Mouse (Mus musculus): ENCODE data around the gene Ulk3.

Gene Ulk3

GRCm38 (mm10) chr9:57613975-57614374 is 24.7 kb downstream of the Ulk3 start:
- in situ Hi-C loops (cut with MboI, MseI) = no loop called here

- in situ Hi-C loops (cut with MboI, MseI) = loop anchor here in 1 of 2 experiments (5.0 kb wide), 1 partner anchor 43 kb away; no protein-coding TSS in a partner anchor
Observed at GRCm38 (mm10) chr9:57614786-57615185, 25.5 kb downstream of the Ulk3 start.

GRCm38 (mm10) chr9:57617556-57618169 is 28.4 kb downstream of the Ulk3 start:
- in situ Hi-C loops (cut with MboI, MseI) = loop anchor here in 1 of 2 experiments (5.0 kb wide), 1 partner anchor 40 kb away; no protein-coding TSS in a partner anchor

- in situ Hi-C loops (cut with MboI, MseI) = loop anchor here in 1 of 2 experiments (5.0 kb wide), 1 partner anchor 38 kb away; no protein-coding TSS in a partner anchor
Observed at GRCm38 (mm10) chr9:57618854-57619253, 29.6 kb downstream of the Ulk3 start.

GRCm38 (mm10) chr9:57620674-57621073 is 31.4 kb downstream of the Ulk3 start, which contains the start of gene Lman1l:
Gene Lman1l (minus strand): TSS chr9:57620774.
- in situ Hi-C loops (cut with MboI, MseI) = no loop called here

- in situ Hi-C loops (cut with MboI, MseI) = no loop called here
Observed at GRCm38 (mm10) chr9:57624295-57624694, 35.0 kb downstream of the Ulk3 start.

GRCm38 (mm10) chr9:57625674-57626500 is 36.6 kb downstream of the Ulk3 start:
- in situ Hi-C loops (cut with MboI, MseI) = no loop called here

- in situ Hi-C loops (cut with MboI, MseI) = no loop called here
Observed at GRCm38 (mm10) chr9:57627191-57627590, 37.9 kb downstream of the Ulk3 start.

- in situ Hi-C loops (cut with MboI, MseI) = no loop called here
Observed at GRCm38 (mm10) chr9:57627892-57628291, 38.6 kb downstream of the Ulk3 start.

- in situ Hi-C loops (cut with MboI, MseI) = no loop called here
Observed at GRCm38 (mm10) chr9:57628717-57629116, 39.5 kb downstream of the Ulk3 start.

- in situ Hi-C loops (cut with MboI, MseI) = no loop called here
Observed at GRCm38 (mm10) chr9:57629118-57629874, 40.0 kb downstream of the Ulk3 start.

GRCm38 (mm10) chr9:57633481-57634024 is 44.3 kb downstream of the Ulk3 start:
- in situ Hi-C loops (cut with MboI, MseI) = no loop called here

- in situ Hi-C loops (cut with MboI, MseI) = no loop called here
Observed at GRCm38 (mm10) chr9:57637272-57637671, 48.0 kb downstream of the Ulk3 start.

GRCm38 (mm10) chr9:57637741-57638322 is 48.6 kb downstream of the Ulk3 start:
- in situ Hi-C loops (cut with MboI, MseI) = no loop called here

- in situ Hi-C loops (cut with MboI, MseI) = no loop called here
Observed at GRCm38 (mm10) chr9:57638651-57639459, 49.6 kb downstream of the Ulk3 start.

- in situ Hi-C loops (cut with MboI, MseI) = loop anchor here (5.0 to 10.0 kb wide), 2 partner anchors 102 to 1835 kb away; partner anchors contain the start of gene Fam219b (in 1 of the 2)
Observed at GRCm38 (mm10) chr9:57639661-57640328, 50.5 kb downstream of the Ulk3 start.

- in situ Hi-C loops (cut with MboI, MseI) = loop anchor here (5.0 to 10.0 kb wide), 2 partner anchors 103 to 1834 kb away; partner anchors contain the start of gene Fam219b (in 1 of the 2)
Observed at GRCm38 (mm10) chr9:57640384-57640783, 51.1 kb downstream of the Ulk3 start.

GRCm38 (mm10) chr9:57641022-57641421 is 51.8 kb downstream of the Ulk3 start:
- in situ Hi-C loops (cut with MboI, MseI) = loop anchor here (5.0 to 10.0 kb wide), 2 partner anchors 104 to 1834 kb away; partner anchors contain the start of gene Fam219b (in 1 of the 2)
